Comparison of ENCODE assay signal across 31 mouse cellular contexts in the genomic region with DNA sequence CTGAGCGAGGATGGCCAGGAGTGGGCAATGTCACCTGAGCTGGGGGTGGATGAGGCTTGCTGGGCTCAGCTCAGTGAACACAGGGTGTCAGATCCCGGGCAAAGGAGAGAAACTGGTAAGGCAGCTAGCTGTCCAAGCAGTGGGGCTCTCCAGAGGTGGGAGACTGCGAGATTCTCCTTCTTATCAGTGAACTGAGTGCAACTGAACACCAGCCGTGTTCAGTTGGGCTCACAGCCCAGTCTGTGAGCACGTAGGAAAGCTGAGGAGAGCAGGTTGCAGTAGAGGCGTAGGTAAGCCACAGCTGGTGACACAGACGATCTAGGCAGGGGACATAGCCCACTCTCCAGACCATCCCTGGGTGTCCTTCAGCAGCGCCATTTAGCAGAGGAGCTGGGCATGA. TPM values are rescaled to one million over a fixed set of nuclear protein-coding genes. Genes with fewer than 3 reads are reported as not detected.
DNase-seq lines count a peak whose midpoint lies in the region; ATAC-seq and TF ChIP-seq lines count a peak whose summit lies in the region.
"Had no signal": no experiment of that assay in that cellular context is flagged by ENCODE, and none has a peak within 500 bp of the region (broad histone marks: within the 10 kb centered on the region; RNA-seq: fewer than 3 reads in every experiment).

No protein-coding gene starts in this region.

- no peak overlapping the region for H3K27ac ChIP-seq in embryonic facial prominence, embryonic 14.5 days (replicated peaks; ENCODE audit: low read depth, low read length)
- H3K27ac ChIP-seq in embryonic facial prominence, embryonic 10.5 days (replicated peaks), result no peak overlapping the region
- no peak overlapping the region for H3K27ac ChIP-seq in kidney, embryonic 15.5 days
- no peak overlapping the region for H3K27ac ChIP-seq in thymus, adult 2 months (ENCODE audit: control insufficient read depth, insufficient read depth, low read length)
- H3K27ac ChIP-seq: hindbrain, embryonic 15.5 days; intestine, embryonic 15.5 days; limb, embryonic 15.5 days; liver, embryonic 14.5 days; midbrain, embryonic 10.5 days; neural tube, embryonic 13.5 days had no signal

- no peak for TF ChIP-seq CTCF in thymus, adult 2 months (IDR thresholded peaks at IDR 0.05; ENCODE audit: borderline replicate concordance, control insufficient read depth, extremely low read depth, insufficient read depth, low read length, poor library complexity)

- ATAC-seq in embryonic facial prominence, embryonic 14.5 days (ENCODE audit: low read depth), result 0 out of 2 replicates have a peak, but pooled peaks have one; percentile 30
- ATAC-seq in kidney, embryonic 15.5 days (replicated peaks; ENCODE audit: low FRiP score), result 0 out of 2 replicates have a peak, but pooled peaks have one; percentile 7
- ATAC-seq: forebrain, postnatal 0 days; intestine, embryonic 15.5 days; midbrain, embryonic 16.5 days had no signal

- H3K27me3 ChIP-seq in embryonic facial prominence, embryonic 14.5 days (replicated peaks; ENCODE audit: control insufficient read depth, insufficient read depth, low read length), result no peaks in the 10 kb centered on the region
- no peaks in the 10 kb centered on the region for H3K27me3 ChIP-seq in embryonic facial prominence, embryonic 10.5 days (replicated peaks; ENCODE audit: low read depth, poor library complexity, severe bottlenecking)
- H3K27me3 ChIP-seq in kidney, embryonic 15.5 days, result no peaks in the 10 kb centered on the region
- H3K27me3 ChIP-seq in thymus, adult 2 months (ENCODE audit: control insufficient read depth, insufficient read depth, low read length), result no peaks in the 10 kb centered on the region
- H3K27me3 ChIP-seq: hindbrain, embryonic 15.5 days; intestine, embryonic 15.5 days; limb, embryonic 15.5 days; neural tube, embryonic 13.5 days had no signal

- TF ChIP-seq POLR2A in thymus, adult 2 months (IDR thresholded peaks at IDR 0.05; ENCODE audit: control insufficient read depth, extremely low read depth, insufficient read depth, low read length, poor library complexity), result no peak

- no peaks in the 10 kb centered on the region for H3K9me3 ChIP-seq in embryonic facial prominence, embryonic 14.5 days (ENCODE audit: control insufficient read depth, low read length)
- H3K9me3 ChIP-seq in embryonic facial prominence, embryonic 10.5 days, result no peaks in the 10 kb centered on the region
- H3K9me3 ChIP-seq in kidney, embryonic 15.5 days (replicated peaks), result no peaks in the 10 kb centered on the region
- H3K9me3 ChIP-seq: hindbrain, embryonic 15.5 days; intestine, embryonic 15.5 days; limb, embryonic 15.5 days; midbrain, embryonic 10.5 days; neural tube, embryonic 13.5 days had no signal

- H3K9ac ChIP-seq in embryonic facial prominence, embryonic 14.5 days (ENCODE audit: low read depth, low read length), result no peak overlapping the region
- H3K9ac ChIP-seq in kidney, embryonic 15.5 days, result no peak overlapping the region
- H3K9ac ChIP-seq: forebrain, postnatal 0 days; hindbrain, embryonic 15.5 days; intestine, embryonic 15.5 days; limb, embryonic 15.5 days; liver, embryonic 14.5 days; neural tube, embryonic 13.5 days had no signal

- H3K36me3 ChIP-seq in embryonic facial prominence, embryonic 14.5 days (ENCODE audit: control insufficient read depth, insufficient read depth, low read length), result no peaks in the 10 kb centered on the region
- H3K36me3 ChIP-seq in embryonic facial prominence, embryonic 10.5 days (replicated peaks), result no peaks in the 10 kb centered on the region
- H3K36me3 ChIP-seq in kidney, embryonic 15.5 days, result no peaks in the 10 kb centered on the region
- H3K36me3 ChIP-seq in thymus, adult 2 months (ENCODE audit: control insufficient read depth, insufficient read depth, low read length), result no peaks in the 10 kb centered on the region
- H3K36me3 ChIP-seq: hindbrain, embryonic 15.5 days; intestine, embryonic 15.5 days; limb, embryonic 15.5 days; midbrain, embryonic 10.5 days; neural tube, embryonic 13.5 days had no signal

- no peaks in the 10 kb centered on the region for H3K4me1 ChIP-seq in embryonic facial prominence, embryonic 14.5 days (ENCODE audit: control insufficient read depth, insufficient read depth, low read length)
- no peaks in the 10 kb centered on the region for H3K4me1 ChIP-seq in embryonic facial prominence, embryonic 10.5 days
- H3K4me1 ChIP-seq in kidney, embryonic 15.5 days, result 0 out of 2 replicates have a peak, but pooled peaks cover 9% of the 10 kb centered on the region
- H3K4me1 ChIP-seq in thymus, adult 2 months (replicated peaks; ENCODE audit: control insufficient read depth, insufficient read depth, low read length), result peaks cover 9% of the 10 kb centered on the region
- H3K4me1 ChIP-seq: hindbrain, embryonic 15.5 days; intestine, embryonic 15.5 days; limb, embryonic 15.5 days; midbrain, embryonic 10.5 days; neural tube, embryonic 13.5 days had no signal

- WGBS in embryonic facial prominence, embryonic 14.5 days, result 65% methylated on average over 8 of the region's 8 CpGs
- WGBS in embryonic facial prominence, embryonic 10.5 days, result 82% methylated on average over 8 of the region's 8 CpGs
- 60% methylated on average over 8 of the region's 8 CpGs for WGBS in kidney, embryonic 15.5 days
- 51% methylated on average over 8 of the region's 8 CpGs for WGBS in thymus, adult 2 months

- no peak for DNase-seq in embryonic facial prominence, embryonic 14.5 days (ENCODE audit: low spot score)
- DNase-seq in embryonic facial prominence, embryonic 10.5 days (ENCODE audit: low spot score), result no peak
- no peak for DNase-seq in kidney, adult 8-10 months
- peak; percentile 4 for DNase-seq in thymus, adult 2 months
- DNase-seq in thymus, adult 18-20 months, result no peak
- no peak for DNase-seq in adrenal gland, postnatal 25 days
- DNase-seq in right cerebral cortex, postnatal 25 days, result no peak
- DNase-seq: adrenal gland, postnatal 14 days; cerebellum, adult 8-10 months; cerebellum, postnatal 36 days; forebrain, postnatal 0 days; gastrocnemius, postnatal 25 days; heart, postnatal 36 days; kidney, postnatal 10 days; lung, postnatal 10 days; retina, postnatal 1 day had no signal

- H3K4me2 ChIP-seq in embryonic facial prominence, embryonic 14.5 days (ENCODE audit: low read depth, low read length), result no peak overlapping the region
- no peak overlapping the region for H3K4me2 ChIP-seq in kidney, embryonic 15.5 days
- H3K4me2 ChIP-seq: hindbrain, embryonic 15.5 days; intestine, embryonic 15.5 days; limb, embryonic 15.5 days; neural tube, embryonic 13.5 days had no signal

- H3K4me3 ChIP-seq in embryonic facial prominence, embryonic 14.5 days (ENCODE audit: low read depth, low read length), result no peak overlapping the region
- no peak overlapping the region for H3K4me3 ChIP-seq in embryonic facial prominence, embryonic 10.5 days
- H3K4me3 ChIP-seq in kidney, embryonic 15.5 days (replicated peaks), result no peak overlapping the region
- no peak overlapping the region for H3K4me3 ChIP-seq in thymus, adult 2 months (ENCODE audit: control insufficient read depth, insufficient read depth, low read length)
- H3K4me3 ChIP-seq: hindbrain, embryonic 15.5 days; intestine, embryonic 15.5 days; limb, embryonic 15.5 days; midbrain, embryonic 10.5 days; myocyte; neural tube, embryonic 13.5 days had no signal

RNA-seq across cellular contexts. Expression of a gene that starts 2.4 kb away (rescaled TPM):
- 0.07 and 0.17 TPM in 2 replicates for polyA plus RNA-seq in embryonic facial prominence, embryonic 14.5 days (2014; fragmentation: Nextera tagmentation; extraction: Ambion mirVana)
- polyA plus RNA-seq in embryonic facial prominence, embryonic 10.5 days (2016; fragmentation: Nextera tagmentation; extraction: Ambion mirVana), result 0.01 TPM in 2 replicates
- 0.01 and 0.03 TPM in 2 replicates for polyA plus RNA-seq in kidney, embryonic 15.5 days (2015; fragmentation: Nextera tagmentation; extraction: Ambion mirVana)
- 0.23 and 0.50 TPM in 2 replicates for polyA plus RNA-seq in thymus, adult 2 months (2012; rRNA removed)
- not detected in 2 replicates for total RNA-seq in adrenal gland, postnatal 25 days (2021)
- total RNA-seq: adrenal gland, postnatal 14 days; forebrain, postnatal 0 days; gastrocnemius, postnatal 25 days; heart, postnatal 36 days; layer of hippocampus, postnatal 10 days; left cerebral cortex, adult 8-10 months; left cerebral cortex, postnatal 4 days had no signal
- polyA plus RNA-seq: brain, embryonic 14.5 days; forebrain, embryonic 11.5 days; liver, embryonic 14.5 days had no signal

RNA-seq across cellular contexts. Expression of a gene that starts 47.7 kb away (rescaled TPM):
- 0.03 and 0.04 TPM in 2 replicates for polyA plus RNA-seq in embryonic facial prominence, embryonic 14.5 days (2014; fragmentation: Nextera tagmentation; extraction: Ambion mirVana)
- polyA plus RNA-seq in embryonic facial prominence, embryonic 10.5 days (2016; fragmentation: Nextera tagmentation; extraction: Ambion mirVana), result not detected in 2 replicates
- not detected in 2 replicates for polyA plus RNA-seq in kidney, embryonic 15.5 days (2015; fragmentation: Nextera tagmentation; extraction: Ambion mirVana)
- polyA plus RNA-seq in thymus, adult 2 months (2012; rRNA removed), result 0.59 and 0.60 TPM in 2 replicates
- not detected in 2 replicates for total RNA-seq in adrenal gland, postnatal 25 days (2021)
- total RNA-seq: adrenal gland, postnatal 14 days; forebrain, postnatal 0 days; gastrocnemius, postnatal 25 days; heart, adult 8-10 months; heart, postnatal 36 days; layer of hippocampus, postnatal 10 days; left cerebral cortex, postnatal 4 days had no signal
- polyA plus RNA-seq: brain, embryonic 14.5 days; forebrain, embryonic 11.5 days; forebrain, postnatal 0 days; hindbrain, embryonic 15.5 days; intestine, embryonic 15.5 days; limb, embryonic 15.5 days; liver, embryonic 14.5 days; midbrain, embryonic 10.5 days; midbrain, embryonic 16.5 days; myocyte; neural tube, embryonic 13.5 days had no signal
